Mouse (Mus musculus) limb, embryonic 15.5 days (tissue): ENCODE data around the gene Col25a1. TPM values are rescaled to one million over a fixed set of nuclear protein-coding genes. Genes with fewer than 3 reads are reported as not detected.
A peak's percentile ranks its signal among the peaks of the same experiment; 100 is the strongest.

Experiments used
- ATAC-seq: fragments of 200-750 bp; cut with Nextera tagmentation; 2 replicates; pipeline ENCODE4 v1.8.0; 2017; ENCODE audit warnings: low read depth, moderate TSS enrichment; ENCODE audit not compliant: insufficient number of reproducible peaks, low FRiP score, low TSS enrichment
- H3K27ac ChIP-seq: fragments of 300-500 bp; sonication (generic); 2 replicates; pipeline ENCODE4 v1.5.1; 2015; ENCODE audit warnings: moderate library complexity, mild to moderate bottlenecking, inconsistent platforms
- H3K27me3 ChIP-seq: fragments of 300-500 bp; sonication (generic); 2 replicates; pipeline ENCODE4 v1.6.1; 2015; ENCODE audit warnings: inconsistent platforms
- H3K36me3 ChIP-seq: fragments of 300-500 bp; sonication (generic); 2 replicates; pipeline ENCODE4 v1.6.1; 2015; ENCODE audit warnings: inconsistent platforms
- H3K4me1 ChIP-seq: fragments of 300-500 bp; sonication (generic); 2 replicates; pipeline ENCODE4 v1.6.1; 2015; ENCODE audit warnings: inconsistent platforms
- H3K4me2 ChIP-seq: fragments of 300-500 bp; sonication (generic); 2 replicates; pipeline ENCODE4 v1.6.1; 2015; ENCODE audit warnings: mild to moderate bottlenecking, inconsistent platforms
- H3K4me3 ChIP-seq: fragments of 300-500 bp; sonication (generic); 2 replicates; pipeline ENCODE4 v1.5.1; 2015; ENCODE audit warnings: mild to moderate bottlenecking, inconsistent platforms
- H3K9ac ChIP-seq: fragments of 300-500 bp; sonication (generic); 2 replicates; pipeline ENCODE4 v1.6.1; 2015; ENCODE audit warnings: inconsistent platforms
- H3K9me3 ChIP-seq: fragments of 300-500 bp; sonication (generic); 2 replicates; pipeline ENCODE4 v1.6.1; 2016; ENCODE audit warnings: inconsistent platforms
- WGBS: fragments of 180-500 bp; shearing (Covaris S2); methylation state at CpG from one replicate; pipeline ENCODE4 v1.1.7; 2015; 5-methylcytosine and 5-hydroxymethylcytosine counted together
- polyA plus RNA-seq: library from polyadenylated mRNA; unstranded; fragments of >200 nt; fragmentation: Nextera tagmentation; extraction: Ambion mirVana; gene quantifications from 2 replicates; pipeline ENCODE4 v1.2.1, GENCODE M21; 2015

Gene Col25a1
- polyA plus RNA-seq, 1 experiment from 2014 or later, result 7.5 TPM

DNA sequence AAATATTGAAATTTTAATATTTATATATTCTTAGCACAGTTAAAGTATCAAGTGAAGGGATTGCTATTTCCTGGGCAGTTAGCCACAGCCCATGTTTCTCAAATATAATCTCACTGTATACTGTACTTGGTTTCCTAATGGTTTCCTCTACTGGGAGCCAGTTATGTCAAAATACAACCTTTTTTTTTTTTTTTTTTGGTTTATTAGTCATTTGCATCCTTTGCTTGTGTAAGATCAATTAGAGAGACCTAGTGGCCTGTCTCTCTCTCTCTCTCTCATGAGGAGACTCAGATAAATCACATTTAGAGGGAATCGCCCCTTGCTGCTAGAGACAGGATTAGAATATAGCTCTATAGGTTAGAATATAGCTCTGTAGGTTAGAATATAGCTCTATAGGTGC lies 237.8 kb downstream of the Col25a1 start:
- H3K9ac ChIP-seq, result no peak overlapping the region
- H3K36me3 ChIP-seq, result no peaks in the 10 kb centered on the region
- 87% methylated on average over 1 of the region's 1 CpGs for WGBS
- H3K4me1 ChIP-seq, result peaks cover 25% of the 10 kb centered on the region
- H3K4me3 ChIP-seq, result no peak overlapping the region
- no peak overlapping the region for H3K27ac ChIP-seq
- no peaks in the 10 kb centered on the region for H3K9me3 ChIP-seq
- no peak overlapping the region for H3K4me2 ChIP-seq
- no peaks in the 10 kb centered on the region for H3K27me3 ChIP-seq
- no peak for ATAC-seq

DNA sequence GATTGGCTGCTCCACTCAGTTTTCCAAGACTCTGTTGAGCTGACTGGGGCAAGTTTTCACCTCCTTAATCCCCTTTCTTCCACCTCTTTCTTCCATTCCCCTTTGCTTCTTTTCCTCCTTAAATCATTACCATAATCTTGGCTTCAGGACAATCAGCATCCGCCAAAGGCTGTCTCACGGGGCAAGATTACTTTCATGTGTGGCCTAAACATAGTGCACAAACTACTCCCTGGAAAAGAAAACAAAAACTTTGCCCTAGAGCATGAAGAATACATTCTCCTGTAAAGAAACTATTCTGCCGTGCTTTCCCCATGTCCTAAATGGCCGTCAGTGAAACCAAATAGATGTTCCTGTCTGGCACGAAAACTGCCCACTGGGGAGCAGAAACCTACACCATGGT lies 238.9 kb downstream of the Col25a1 start:
- Histone ChIP-seq H3K9me3 (no peaks in the 10 kb centered on the region), H3K27ac (peak overlapping the region; percentile 54), H3K9ac (no peak overlapping the region), H3K4me2 (no peak overlapping the region), H3K4me1 (peaks cover 25% of the 10 kb centered on the region), H3K4me3 (no peak overlapping the region), H3K27me3 (no peaks in the 10 kb centered on the region), H3K36me3 (no peaks in the 10 kb centered on the region)
- no peak for ATAC-seq
- WGBS, result 30% methylated on average over 5 of the region's 5 CpGs

DNA sequence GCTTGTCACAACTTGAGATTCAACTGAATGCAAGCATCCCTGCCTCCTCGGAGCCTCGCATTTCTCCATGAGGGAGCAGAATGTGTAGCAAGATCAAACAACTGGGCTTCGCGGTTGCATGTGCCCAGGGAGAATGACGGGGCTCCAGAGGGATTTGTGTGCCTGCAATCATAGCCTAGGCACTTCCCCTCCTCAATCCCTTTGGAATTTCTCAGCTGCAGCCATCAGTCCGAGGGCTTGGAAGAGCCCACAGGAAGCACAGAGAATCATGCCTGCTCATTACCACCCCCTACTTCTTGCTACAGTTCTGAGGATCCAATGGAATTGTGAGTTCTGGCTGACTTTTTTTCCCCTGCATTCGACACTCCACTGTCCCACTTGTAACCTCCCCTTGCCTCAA lies 241.8 kb downstream of the Col25a1 start:
- no peak overlapping the region for H3K27ac ChIP-seq
- no peak for ATAC-seq
- H3K36me3 ChIP-seq, result no peaks in the 10 kb centered on the region
- no peak overlapping the region for H3K4me2 ChIP-seq
- H3K4me3 ChIP-seq, result no peak overlapping the region
- WGBS, result 30% methylated on average over 7 of the region's 7 CpGs
- H3K9ac ChIP-seq, result no peak overlapping the region
- H3K9me3 ChIP-seq, result no peaks in the 10 kb centered on the region
- H3K27me3 ChIP-seq, result no peaks in the 10 kb centered on the region
- peaks cover 19% of the 10 kb centered on the region for H3K4me1 ChIP-seq

DNA sequence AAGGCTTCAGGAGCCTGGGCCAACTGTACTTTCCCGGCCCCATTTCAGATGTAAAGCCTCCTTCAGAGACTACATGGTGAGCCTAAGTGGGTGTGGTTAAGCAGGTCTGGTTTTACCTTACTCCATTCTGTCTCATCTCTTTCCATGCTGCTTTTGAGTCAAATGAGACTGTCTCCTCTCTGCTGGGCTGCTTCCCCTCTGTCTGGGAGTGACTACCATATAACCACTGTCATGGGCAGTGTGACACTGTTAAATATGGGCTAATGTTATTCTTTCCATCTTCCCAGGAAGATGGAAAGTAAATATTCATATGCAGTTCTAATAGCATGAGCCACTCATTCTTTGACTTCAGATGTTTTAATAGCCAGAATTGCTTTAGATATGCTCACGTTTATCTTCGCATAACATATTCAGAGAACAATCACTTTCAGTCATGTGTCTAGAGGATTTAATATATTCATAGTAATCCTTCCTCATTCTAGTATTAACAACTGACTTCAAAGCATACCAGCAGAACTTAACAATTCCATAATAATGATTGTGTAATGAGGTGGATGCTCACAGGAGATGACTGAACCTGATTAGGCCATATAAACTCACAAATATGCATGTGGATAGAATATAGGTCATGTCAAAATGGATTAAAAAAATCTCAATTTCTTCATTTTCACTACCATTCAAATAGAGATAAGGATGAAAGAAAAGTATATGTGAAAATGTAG lies 243.5 kb downstream of the Col25a1 start:
- no peak for ATAC-seq
- WGBS, result 76% methylated on average over 3 of the region's 3 CpGs

DNA sequence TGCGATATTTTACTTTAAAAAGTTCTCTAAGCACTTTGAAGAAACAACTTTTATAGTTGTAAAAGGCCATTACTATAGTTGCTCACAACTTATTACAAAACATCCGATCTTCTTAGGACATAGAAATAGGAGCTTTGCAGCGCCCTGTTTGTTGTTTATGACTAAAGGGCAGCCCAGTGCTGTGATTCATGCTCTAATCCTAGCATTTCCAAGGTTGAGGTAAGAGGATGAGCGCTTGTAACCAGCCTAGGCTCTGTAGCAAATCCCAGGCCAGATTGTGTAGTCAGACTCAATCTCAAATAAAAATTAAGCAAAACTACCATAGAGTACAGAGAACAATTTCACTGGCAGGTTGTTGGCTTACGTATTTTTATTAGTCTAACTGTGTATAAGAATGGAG lies 246.5 kb downstream of the Col25a1 start:
- H3K36me3 ChIP-seq, result no peaks in the 10 kb centered on the region
- no peak overlapping the region for H3K9ac ChIP-seq
- H3K4me2 ChIP-seq, result no peak overlapping the region
- no peaks in the 10 kb centered on the region for H3K9me3 ChIP-seq
- ATAC-seq, result no peak
- H3K4me3 ChIP-seq, result no peak overlapping the region
- no peak overlapping the region for H3K27ac ChIP-seq
- H3K27me3 ChIP-seq, result no peaks in the 10 kb centered on the region
- H3K4me1 ChIP-seq, result 0 out of 2 replicates have a peak, but pooled peaks cover 2% of the 10 kb centered on the region
- WGBS, result 87% methylated on average over 5 of the region's 5 CpGs

More for the DNA sequence above, 243.5 kb downstream of the Col25a1 start:
- no peak overlapping the region for H3K4me3 ChIP-seq
- H3K27me3 ChIP-seq, result no peaks in the 10 kb centered on the region
- H3K4me2 ChIP-seq, result no peak overlapping the region
- no peak overlapping the region for H3K9ac ChIP-seq
- peaks cover 14% of the 10 kb centered on the region for H3K4me1 ChIP-seq
- no peaks in the 10 kb centered on the region for H3K36me3 ChIP-seq
- H3K9me3 ChIP-seq, result no peaks in the 10 kb centered on the region
- H3K27ac ChIP-seq, result no peak overlapping the region

DNA sequence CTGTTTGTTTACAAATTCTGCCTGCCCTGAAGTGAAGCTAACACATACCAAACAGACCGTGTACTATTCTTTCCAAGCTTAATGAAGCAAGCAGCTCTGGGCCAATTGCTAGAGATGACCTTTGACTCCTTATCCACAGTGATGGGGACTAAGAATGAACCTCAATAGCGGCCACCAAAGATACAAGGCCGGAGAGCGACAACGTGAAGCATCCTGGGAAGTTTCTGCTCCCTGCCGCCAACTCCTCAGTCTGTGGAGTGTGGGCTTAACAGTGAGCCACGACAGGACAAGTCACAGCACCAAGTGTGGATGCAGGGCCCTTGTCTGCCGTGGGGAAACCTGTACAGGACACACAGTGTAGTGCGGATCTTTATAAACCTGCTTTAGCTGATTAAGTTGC lies 247.3 kb downstream of the Col25a1 start:
- Histone ChIP-seq H3K4me1 (no peaks in the 10 kb centered on the region), H3K4me2 (no peak overlapping the region), H3K9me3 (no peaks in the 10 kb centered on the region), H3K4me3 (no peak overlapping the region), H3K36me3 (no peaks in the 10 kb centered on the region), H3K9ac (no peak overlapping the region), H3K27me3 (no peaks in the 10 kb centered on the region), H3K27ac (no peak overlapping the region)
- ATAC-seq, result no peak
- WGBS, result 84% methylated on average over 9 of the region's 9 CpGs

DNA sequence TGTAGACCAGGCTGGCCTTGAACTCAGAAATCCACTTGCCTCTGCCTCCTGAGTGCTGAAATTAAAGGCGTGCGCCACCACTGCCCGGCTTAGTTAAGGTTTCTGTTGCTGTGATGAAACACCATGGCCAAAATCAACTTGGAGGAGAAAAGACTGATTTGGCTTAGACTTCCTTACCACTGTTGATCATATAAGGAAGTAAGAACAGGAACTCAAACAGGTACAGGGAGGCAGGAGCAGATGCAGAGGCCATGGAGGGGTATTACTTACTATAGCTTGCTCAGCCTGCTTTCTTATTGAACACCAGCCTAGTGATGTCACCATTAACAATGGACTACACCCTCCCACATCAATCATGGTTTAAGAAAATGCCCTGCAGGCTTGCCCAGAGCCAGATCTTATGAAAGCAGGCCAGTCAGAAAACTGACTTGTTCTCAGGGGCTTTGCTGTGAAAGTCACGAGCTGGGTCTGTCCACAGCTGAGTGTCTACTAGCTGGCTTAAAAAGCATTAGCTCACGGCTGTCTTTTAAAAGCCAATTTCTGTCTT lies 249.1 kb downstream of the Col25a1 start:
- Histone ChIP-seq H3K4me3 (no peak overlapping the region), H3K36me3 (no peaks in the 10 kb centered on the region), H3K9ac (no peak overlapping the region), H3K9me3 (no peaks in the 10 kb centered on the region), H3K27me3 (no peaks in the 10 kb centered on the region), H3K27ac (no peak overlapping the region), H3K4me1 (no peaks in the 10 kb centered on the region), H3K4me2 (no peak overlapping the region)
- WGBS, result 81% methylated on average over 5 of the region's 5 CpGs
- ATAC-seq, result no peak

DNA sequence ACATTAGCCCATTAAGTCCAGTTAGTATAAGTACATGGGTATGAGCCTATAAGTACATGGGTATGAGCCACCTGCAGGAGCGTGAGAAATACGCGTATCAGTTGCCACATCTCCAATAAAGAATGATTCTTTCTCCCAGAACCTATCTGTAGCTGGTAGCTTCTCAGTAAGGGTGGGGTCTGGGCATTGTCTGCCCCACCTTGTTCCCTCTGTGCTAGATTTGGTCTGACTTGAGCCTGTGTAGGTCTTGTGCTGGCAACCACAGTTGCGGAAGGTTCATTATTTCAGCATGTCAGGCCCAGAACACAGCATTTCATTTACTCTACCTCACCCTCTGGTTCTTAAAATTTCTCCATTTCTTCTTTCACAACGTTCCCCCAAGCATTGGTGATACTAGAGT lies 250.4 kb downstream of the Col25a1 start:
- Histone ChIP-seq H3K27ac (no peak overlapping the region), H3K4me1 (no peaks in the 10 kb centered on the region), H3K9me3 (no peaks in the 10 kb centered on the region), H3K4me2 (no peak overlapping the region), H3K9ac (no peak overlapping the region), H3K27me3 (no peaks in the 10 kb centered on the region), H3K36me3 (no peaks in the 10 kb centered on the region), H3K4me3 (no peak overlapping the region)
- WGBS, result 89% methylated on average over 5 of the region's 5 CpGs
- no peak for ATAC-seq

DNA sequence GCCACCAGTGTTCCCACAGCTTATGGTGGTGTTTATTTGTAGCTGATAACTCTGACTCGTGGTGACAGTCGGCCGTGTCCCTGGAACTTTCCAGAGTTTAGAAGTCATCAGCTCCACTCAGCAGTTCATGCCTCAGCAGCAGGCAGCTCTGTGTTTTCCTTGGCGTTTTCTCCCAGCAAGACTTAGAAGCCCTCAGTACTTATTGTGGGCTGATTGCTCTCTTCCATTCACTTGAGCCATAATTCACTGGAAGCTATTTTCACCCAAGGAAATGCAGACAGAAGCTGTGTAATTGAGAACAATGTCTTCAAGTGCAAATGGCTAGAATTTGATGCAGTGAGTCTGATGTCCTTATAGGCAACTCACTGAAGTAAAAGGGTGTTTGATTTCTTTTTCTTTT lies 254.6 kb downstream of the Col25a1 start:
- H3K4me2 ChIP-seq, result no peak overlapping the region
- no peaks in the 10 kb centered on the region for H3K4me1 ChIP-seq
- H3K4me3 ChIP-seq, result no peak overlapping the region
- H3K9ac ChIP-seq, result no peak overlapping the region
- no peak for ATAC-seq
- no peaks in the 10 kb centered on the region for H3K9me3 ChIP-seq
- WGBS, result 63% methylated on average over 4 of the region's 4 CpGs
- H3K27me3 ChIP-seq, result no peaks in the 10 kb centered on the region
- H3K36me3 ChIP-seq, result no peaks in the 10 kb centered on the region
- no peak overlapping the region for H3K27ac ChIP-seq

DNA sequence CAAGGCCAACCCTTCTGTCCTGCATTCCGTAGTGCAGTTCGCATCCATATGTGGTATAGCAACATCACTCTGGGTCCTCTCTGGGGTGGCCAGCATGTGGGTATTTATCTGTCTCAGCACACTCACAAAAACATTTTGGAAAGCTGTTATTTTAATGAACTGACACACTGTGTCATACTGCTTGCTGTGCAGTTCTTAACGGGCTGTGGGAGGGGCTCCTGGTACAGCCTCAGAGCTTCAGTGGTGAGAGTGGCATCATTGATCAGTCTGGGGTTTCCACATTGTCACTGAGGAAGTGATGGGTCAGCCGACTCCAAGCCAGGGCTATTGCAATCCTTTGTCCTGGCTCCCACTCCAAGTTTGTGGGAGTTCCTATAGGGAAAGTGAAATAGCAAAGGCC lies 255.9 kb downstream of the Col25a1 start:
- H3K9ac ChIP-seq, result no peak overlapping the region
- 87% methylated on average over 4 of the region's 4 CpGs for WGBS
- no peak overlapping the region for H3K27ac ChIP-seq
- no peaks in the 10 kb centered on the region for H3K9me3 ChIP-seq
- H3K4me2 ChIP-seq, result no peak overlapping the region
- no peaks in the 10 kb centered on the region for H3K27me3 ChIP-seq
- no peaks in the 10 kb centered on the region for H3K4me1 ChIP-seq
- no peak for ATAC-seq
- H3K4me3 ChIP-seq, result no peak overlapping the region
- H3K36me3 ChIP-seq, result no peaks in the 10 kb centered on the region

DNA sequence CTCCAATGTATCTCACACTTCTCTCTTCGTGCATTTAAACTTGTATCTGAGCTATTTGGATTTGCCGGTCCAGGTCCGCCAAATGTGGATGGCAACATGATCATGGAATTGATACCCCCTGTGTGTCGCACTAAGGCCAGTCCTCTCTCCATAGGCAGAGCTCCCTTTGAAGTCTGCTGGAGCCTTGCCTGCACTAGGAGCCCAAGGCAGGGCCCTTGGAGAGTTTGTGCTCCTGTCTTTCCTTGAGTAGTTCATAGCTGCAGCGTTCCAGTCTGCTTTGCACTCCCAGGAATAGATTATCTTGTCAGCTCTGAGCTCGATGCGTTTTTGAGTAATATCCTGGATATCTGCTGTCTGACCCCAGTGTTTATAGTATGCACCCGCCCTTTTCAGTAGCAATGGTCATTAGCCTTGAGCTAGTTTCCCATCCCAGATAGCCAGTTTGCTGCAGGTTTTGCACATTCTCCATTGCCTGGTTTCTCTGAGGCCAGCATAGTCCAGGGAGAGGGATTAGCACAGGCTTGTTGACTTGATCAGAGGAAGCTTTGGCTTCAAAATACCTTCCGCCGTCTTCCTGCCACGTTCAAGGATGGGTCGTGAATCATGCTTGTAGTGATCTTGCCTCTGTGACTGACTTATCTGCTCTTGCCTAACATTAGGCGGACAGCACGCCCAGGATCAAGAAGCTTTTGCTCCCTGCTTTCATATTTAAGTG lies 258.1 kb downstream of the Col25a1 start:
- H3K27me3 ChIP-seq, result no peaks in the 10 kb centered on the region
- no peaks in the 10 kb centered on the region for H3K4me1 ChIP-seq
- no peaks in the 10 kb centered on the region for H3K36me3 ChIP-seq
- no peak overlapping the region for H3K4me3 ChIP-seq
- ATAC-seq, result no peak
- H3K27ac ChIP-seq, result no peak overlapping the region
- no peak overlapping the region for H3K4me2 ChIP-seq
- 67% methylated on average over 14 of the region's 14 CpGs for WGBS
- H3K9me3 ChIP-seq, result no peaks in the 10 kb centered on the region
- no peak overlapping the region for H3K9ac ChIP-seq

DNA sequence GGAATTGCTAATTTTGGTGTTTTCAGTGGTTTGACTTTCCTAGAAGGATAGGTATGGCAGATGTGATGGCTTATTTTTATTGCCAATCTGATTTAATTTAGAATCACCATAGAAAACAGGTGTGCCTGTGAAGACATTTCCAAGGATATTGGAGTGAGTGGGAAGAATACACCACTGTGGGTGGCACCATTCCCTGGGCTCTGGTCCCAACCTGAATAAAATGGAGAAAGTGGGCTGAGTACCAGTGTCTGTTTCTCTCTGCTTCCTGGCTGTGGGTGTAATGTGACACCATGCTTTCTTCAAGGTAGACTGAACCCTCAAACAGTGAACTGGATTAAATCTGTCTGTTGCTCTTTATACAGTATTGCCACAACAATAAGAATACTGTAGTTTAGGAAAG lies 265.3 kb downstream of the Col25a1 start:
- H3K36me3 ChIP-seq, result no peaks in the 10 kb centered on the region
- H3K4me3 ChIP-seq, result no peak overlapping the region
- no peak overlapping the region for H3K4me2 ChIP-seq
- no peaks in the 10 kb centered on the region for H3K27me3 ChIP-seq
- H3K27ac ChIP-seq, result no peak overlapping the region
- no peak for ATAC-seq
- H3K4me1 ChIP-seq, result peaks cover 13% of the 10 kb centered on the region
- no peak overlapping the region for H3K9ac ChIP-seq
- no peaks in the 10 kb centered on the region for H3K9me3 ChIP-seq
